Mouse (Mus musculus): ENCODE data around the gene Olfr70. TPM values are rescaled to one million over a fixed set of nuclear protein-coding genes. Genes with fewer than 3 reads are reported as not detected.

Olfr70 gene
- polyA plus RNA-seq, 2 experiments: not detected

GRCm38 (mm10) chr4:43711821-43712220 is 11.2 kb upstream of the Olfr70 start:
- ATAC-seq (ENCODE audit: low FRiP score, low read depth): 0 out of 2 replicates have a peak, but pooled peaks have one; percentile 31
- Histone ChIP-seq H3K9ac (ENCODE audit: low read depth, low read length, severe bottlenecking) (no peak overlapping the region), H3K4me3 (replicated peaks; ENCODE audit: low read length) (no peak overlapping the region), H3K27me3 (ENCODE audit: control insufficient read depth, insufficient read depth, low read length) (no peaks in the 10 kb centered on the region), H3K9me3 (ENCODE audit: control insufficient read depth, low read length) (no peaks in the 10 kb centered on the region), H3K36me3 (ENCODE audit: control insufficient read depth, insufficient read depth, low read length) (no peaks in the 10 kb centered on the region), H3K4me1 (ENCODE audit: control insufficient read depth, insufficient read depth, low read length) (peaks cover 5% of the 10 kb centered on the region; the same call in 1 of the 2 replicates), H3K4me2 (replicated peaks; ENCODE audit: low read depth, low read length, severe bottlenecking) (no peak overlapping the region), H3K27ac (replicated peaks; ENCODE audit: low read depth, low read length) (no peak overlapping the region)
- 6% methylated on average over 2 of the region's 2 CpGs for WGBS
- DNase-seq (ENCODE audit: low spot score): peak; percentile 48
- no peak for TF ChIP-seq POLR2A (IDR thresholded peaks at IDR 0.05; ENCODE audit: borderline replicate concordance, extremely low read depth, insufficient read depth, insufficient read length)

- H3K9ac ChIP-seq (ENCODE audit: low read depth, low read length, severe bottlenecking): no peak within 1 kb of the TSS
- ATAC-seq (ENCODE audit: low FRiP score, low read depth): no peak
- no peaks in the 10 kb centered on the region for H3K9me3 ChIP-seq (ENCODE audit: control insufficient read depth, low read length)
- 81% methylated on average over 6 of the region's 6 CpGs for WGBS
- H3K4me2 ChIP-seq (replicated peaks; ENCODE audit: low read depth, low read length, severe bottlenecking): no peak within 1 kb of the TSS
- no peaks in the 10 kb centered on the region for H3K36me3 ChIP-seq (ENCODE audit: control insufficient read depth, insufficient read depth, low read length)
- peaks cover 5% of the 10 kb centered on the region; the same call in 1 of the 2 replicates for H3K4me1 ChIP-seq (ENCODE audit: control insufficient read depth, insufficient read depth, low read length)
- DNase-seq (ENCODE audit: low spot score): no peak
- H3K4me3 ChIP-seq (replicated peaks; ENCODE audit: low read length): no peak within 1 kb of the TSS
- H3K27me3 ChIP-seq (ENCODE audit: control insufficient read depth, insufficient read depth, low read length): no peaks in the 10 kb centered on the region
- TF ChIP-seq POLR2A (IDR thresholded peaks at IDR 0.05; ENCODE audit: borderline replicate concordance, extremely low read depth, insufficient read depth, insufficient read length): no peak
- no peak within 1 kb of the TSS for H3K27ac ChIP-seq (replicated peaks; ENCODE audit: low read depth, low read length)
Observed at GRCm38 (mm10) chr4:43709869-43710268, 9.3 kb upstream of the Olfr70 start, which contains the start of gene Olfr71. TSS of gene Olfr71 (minus strand) at chr4:43710255.

- Histone ChIP-seq H3K4me2 (replicated peaks; ENCODE audit: low read depth, low read length, severe bottlenecking) (no peak overlapping the region), H3K9ac (ENCODE audit: low read depth, low read length, severe bottlenecking) (no peak overlapping the region), H3K36me3 (ENCODE audit: control insufficient read depth, insufficient read depth, low read length) (no peaks in the 10 kb centered on the region), H3K4me1 (ENCODE audit: control insufficient read depth, insufficient read depth, low read length) (no peaks in the 10 kb centered on the region), H3K4me3 (replicated peaks; ENCODE audit: low read length) (no peak overlapping the region), H3K9me3 (ENCODE audit: control insufficient read depth, low read length) (no peaks in the 10 kb centered on the region), H3K27me3 (ENCODE audit: control insufficient read depth, insufficient read depth, low read length) (no peaks in the 10 kb centered on the region), H3K27ac (replicated peaks; ENCODE audit: low read depth, low read length) (no peak overlapping the region)
- 63% methylated on average over 13 of the region's 13 CpGs for WGBS
- no peak for TF ChIP-seq POLR2A (IDR thresholded peaks at IDR 0.05; ENCODE audit: borderline replicate concordance, extremely low read depth, insufficient read depth, insufficient read length)
- DNase-seq (ENCODE audit: low spot score) (no peak), ATAC-seq (ENCODE audit: low FRiP score, low read depth) (no peak)
Observed at GRCm38 (mm10) chr4:43705991-43706390, 5.4 kb upstream of the Olfr70 start.

- WGBS: 81% methylated on average over 8 of the region's 8 CpGs
- no peaks in the 10 kb centered on the region for H3K9me3 ChIP-seq (ENCODE audit: control insufficient read depth, low read length)
- H3K4me3 ChIP-seq (replicated peaks; ENCODE audit: low read length): no peak overlapping the region
- no peaks in the 10 kb centered on the region for H3K27me3 ChIP-seq (ENCODE audit: control insufficient read depth, insufficient read depth, low read length)
- no peak for TF ChIP-seq POLR2A (IDR thresholded peaks at IDR 0.05; ENCODE audit: borderline replicate concordance, extremely low read depth, insufficient read depth, insufficient read length)
- H3K27ac ChIP-seq (replicated peaks; ENCODE audit: low read depth, low read length): no peak overlapping the region
- no peak overlapping the region for H3K9ac ChIP-seq (ENCODE audit: low read depth, low read length, severe bottlenecking)
- H3K4me2 ChIP-seq (replicated peaks; ENCODE audit: low read depth, low read length, severe bottlenecking): no peak overlapping the region
- H3K36me3 ChIP-seq (ENCODE audit: control insufficient read depth, insufficient read depth, low read length): no peaks in the 10 kb centered on the region
- H3K4me1 ChIP-seq (ENCODE audit: control insufficient read depth, insufficient read depth, low read length): no peaks in the 10 kb centered on the region
- DNase-seq (ENCODE audit: low spot score): no peak
- no peak for ATAC-seq (ENCODE audit: low FRiP score, low read depth)
Observed at GRCm38 (mm10) chr4:43703851-43704250, 3.2 kb upstream of the Olfr70 start.

- Histone ChIP-seq H3K9ac (ENCODE audit: low read depth, low read length, severe bottlenecking) (no peak overlapping the region), H3K9me3 (ENCODE audit: control insufficient read depth, low read length) (no peaks in the 10 kb centered on the region), H3K27me3 (ENCODE audit: control insufficient read depth, insufficient read depth, low read length) (no peaks in the 10 kb centered on the region), H3K4me1 (ENCODE audit: control insufficient read depth, insufficient read depth, low read length) (no peaks in the 10 kb centered on the region), H3K4me2 (replicated peaks; ENCODE audit: low read depth, low read length, severe bottlenecking) (no peak overlapping the region), H3K4me3 (replicated peaks; ENCODE audit: low read length) (no peak overlapping the region), H3K27ac (replicated peaks; ENCODE audit: low read depth, low read length) (no peak overlapping the region), H3K36me3 (ENCODE audit: control insufficient read depth, insufficient read depth, low read length) (no peaks in the 10 kb centered on the region)
- 73% methylated on average over 6 of the region's 6 CpGs for WGBS
- TF ChIP-seq POLR2A (IDR thresholded peaks at IDR 0.05; ENCODE audit: borderline replicate concordance, extremely low read depth, insufficient read depth, insufficient read length): no peak
- ATAC-seq (ENCODE audit: low FRiP score, low read depth): no peak
- DNase-seq (ENCODE audit: low spot score): no peak
Observed at GRCm38 (mm10) chr4:43703439-43703838, 2.8 kb upstream of the Olfr70 start.

GRCm38 (mm10) chr4:43696561-43696960 is 4.0 kb downstream of the Olfr70 start:
- H3K4me2 ChIP-seq (replicated peaks; ENCODE audit: low read depth, low read length, severe bottlenecking): no peak overlapping the region
- DNase-seq (ENCODE audit: low spot score) (no peak), ATAC-seq (ENCODE audit: low FRiP score, low read depth) (no peak)
- H3K36me3 ChIP-seq (ENCODE audit: control insufficient read depth, insufficient read depth, low read length): no peaks in the 10 kb centered on the region
- H3K4me1 ChIP-seq (ENCODE audit: control insufficient read depth, insufficient read depth, low read length): 0 out of 2 replicates have a peak, but pooled peaks cover 3% of the 10 kb centered on the region
- H3K27me3 ChIP-seq (ENCODE audit: control insufficient read depth, insufficient read depth, low read length): no peaks in the 10 kb centered on the region
- H3K9ac ChIP-seq (ENCODE audit: low read depth, low read length, severe bottlenecking): no peak overlapping the region
- H3K9me3 ChIP-seq (ENCODE audit: control insufficient read depth, low read length): no peaks in the 10 kb centered on the region
- WGBS: 80% methylated on average over 13 of the region's 13 CpGs
- H3K27ac ChIP-seq (replicated peaks; ENCODE audit: low read depth, low read length): no peak overlapping the region
- H3K4me3 ChIP-seq (replicated peaks; ENCODE audit: low read length): no peak overlapping the region
- no peak for TF ChIP-seq POLR2A (IDR thresholded peaks at IDR 0.05; ENCODE audit: borderline replicate concordance, extremely low read depth, insufficient read depth, insufficient read length)

Data from limb, embryonic 14.5 days (tissue).